Mouse (Mus musculus) cerebellum, postnatal 4 days (tissue): Measurements from ENCODE around the gene Eif6.

Experiments used
- DNase-seq, 2 experiments: peaks; one replicate each; pipeline ENCODE4 v3.0.0; 2022; ENCODE audit warnings: low spot score in 2 of 2, mixed read lengths in 1 of 2

Eif6 gene

DNA sequence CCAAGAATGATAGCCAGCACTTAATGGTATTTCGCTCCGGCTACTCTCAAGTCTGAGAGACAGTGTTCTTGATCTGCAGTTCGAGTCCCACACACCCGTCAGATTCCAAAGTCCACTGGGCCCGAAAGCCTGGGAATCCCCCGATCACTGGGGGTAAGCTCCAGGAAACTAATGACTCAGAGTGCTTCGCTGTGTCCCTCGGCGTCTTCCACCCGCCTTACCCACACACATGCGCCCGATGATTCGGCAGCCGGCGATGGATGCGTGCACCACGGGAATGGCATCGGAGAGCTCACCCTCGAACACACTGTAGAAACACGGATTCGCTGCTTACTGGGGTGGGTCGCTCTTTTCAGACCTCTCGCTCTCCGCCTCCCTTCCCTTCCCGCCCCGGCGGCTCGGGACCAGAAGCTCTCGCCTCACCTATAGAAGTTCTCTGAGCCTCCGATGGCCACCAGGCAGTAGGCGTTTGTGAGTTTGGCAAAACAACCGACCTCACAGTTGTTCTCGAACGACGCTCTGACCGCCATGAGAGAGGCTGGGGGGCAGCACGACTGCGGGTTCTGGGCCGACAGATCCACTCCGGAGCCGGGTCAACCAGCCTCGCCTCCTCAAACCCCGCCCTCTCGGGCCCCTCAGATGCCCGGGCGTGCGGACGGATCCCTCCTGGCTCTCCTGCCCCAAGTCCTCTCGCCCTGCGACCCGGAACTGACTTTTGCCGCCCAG is 658 bp downstream of the Eif6 start:
- DNase-seq = no peak

- DNase-seq = no peak
Measured at GRCm38 (mm10) chr2:155823722-155824121, 3.0 kb downstream of the Eif6 start.

DNA sequence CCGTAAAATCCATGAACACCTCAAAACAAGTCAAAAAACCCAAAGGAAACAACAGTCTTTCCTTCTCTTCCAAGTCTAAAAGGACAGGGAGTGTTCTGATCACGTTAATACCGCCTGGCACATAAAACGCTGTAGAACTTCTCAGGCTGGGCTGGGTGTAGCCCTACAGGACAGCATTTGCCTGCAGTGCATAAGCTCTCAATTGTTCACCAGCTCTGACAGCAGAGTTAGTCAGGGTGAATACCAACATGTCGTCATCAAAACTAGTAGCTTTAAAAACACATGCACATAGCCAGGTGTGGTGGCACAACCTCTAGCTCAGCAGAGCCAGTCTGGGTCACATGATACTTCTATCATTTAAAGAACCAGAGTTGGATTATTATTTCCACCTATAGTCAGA is 5.9 kb downstream of the Eif6 start:
- no peak for DNase-seq

- DNase-seq = no peak
Measured at GRCm38 (mm10) chr2:155819449-155820251, 7.1 kb downstream of the Eif6 start.

DNA sequence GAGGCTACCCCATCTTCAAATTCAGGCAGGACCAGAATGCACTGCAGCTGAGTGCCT is 7.5 kb downstream of the Eif6 start, which contains the start of gene BC029722:
BC029722 (minus strand) TSS at position 35 of the 57 bp plus-strand sequence.
- no peak for DNase-seq

- DNase-seq = peak; percentile 74 to 88
Measured at GRCm38 (mm10) chr2:155818596-155819391, 7.9 kb downstream of the Eif6 start.

GRCm38 (mm10) chr2:155817301-155818245 is 9.2 kb downstream of the Eif6 start:
- no peak for DNase-seq

DNA sequence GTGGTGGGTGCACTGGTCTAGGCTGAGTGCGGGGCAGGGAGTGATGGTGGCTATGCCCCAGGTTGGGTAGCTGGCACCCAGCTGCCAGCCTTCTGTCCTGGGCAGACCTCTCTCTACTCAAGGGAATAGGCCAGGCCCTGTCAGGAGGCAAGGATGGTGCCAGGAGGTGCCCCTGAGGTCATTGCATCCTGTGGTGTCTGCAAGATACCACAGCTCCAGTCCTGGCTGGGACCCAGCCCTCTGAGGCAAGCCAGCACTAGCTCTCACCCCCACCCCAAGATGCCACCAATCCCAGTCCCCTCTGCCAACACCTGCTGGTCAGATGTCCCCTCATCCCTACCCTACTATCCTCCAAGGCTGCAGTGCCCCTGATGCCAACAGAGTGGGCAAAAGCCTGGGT is 10.5 kb downstream of the Eif6 start:
- DNase-seq = no peak

GRCm38 (mm10) chr2:155814829-155815228 is 11.9 kb downstream of the Eif6 start:
- DNase-seq = no peak

DNA sequence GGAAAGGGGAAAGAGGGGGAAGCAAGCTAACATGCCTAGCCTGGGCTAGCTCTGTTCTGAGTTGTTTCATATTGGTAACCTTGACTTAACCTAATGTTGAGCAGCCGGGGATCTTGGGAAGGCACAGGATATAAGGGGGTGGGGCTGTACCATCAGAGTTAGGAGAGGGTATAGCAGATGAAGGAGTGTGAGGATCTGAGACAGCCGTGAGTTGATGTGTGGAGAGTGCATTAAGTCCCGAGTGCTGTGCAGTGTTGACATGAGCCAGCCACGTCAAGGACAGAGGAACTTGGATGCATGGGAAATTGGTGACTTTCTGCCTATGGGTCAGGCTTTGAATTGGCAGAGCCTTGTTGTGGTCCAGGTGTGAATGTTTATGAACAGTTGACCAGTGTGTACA is 14.1 kb downstream of the Eif6 start:
- DNase-seq = no peak

- DNase-seq = peak in 1 of 2 experiments; percentile 88
Measured at GRCm38 (mm10) chr2:155811821-155812396, 14.8 kb downstream of the Eif6 start.

- no peak for DNase-seq
Measured at GRCm38 (mm10) chr2:155809620-155810019, 17.1 kb downstream of the Eif6 start.

GRCm38 (mm10) chr2:155807408-155807807 is 19.3 kb downstream of the Eif6 start:
- DNase-seq = no peak

- DNase-seq = no peak
Measured at GRCm38 (mm10) chr2:155806548-155806947, 20.2 kb downstream of the Eif6 start.

DNA sequence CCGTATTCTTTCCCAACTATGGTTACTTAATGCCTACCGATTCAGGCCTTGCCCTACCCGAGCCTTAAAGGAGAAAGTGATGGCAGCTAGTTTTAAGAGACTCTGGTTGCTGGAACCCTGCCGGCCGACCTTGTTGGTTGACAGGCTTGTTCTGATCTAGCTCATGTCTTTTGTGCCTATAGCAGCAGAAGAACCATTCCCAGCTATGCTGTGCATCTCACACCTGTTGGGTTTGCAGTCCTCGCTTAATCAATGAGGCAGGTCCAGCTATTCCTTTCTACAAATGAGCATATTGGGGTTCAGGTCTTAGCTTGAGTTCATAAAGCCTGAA is 20.8 kb downstream of the Eif6 start:
- DNase-seq = no peak

DNA sequence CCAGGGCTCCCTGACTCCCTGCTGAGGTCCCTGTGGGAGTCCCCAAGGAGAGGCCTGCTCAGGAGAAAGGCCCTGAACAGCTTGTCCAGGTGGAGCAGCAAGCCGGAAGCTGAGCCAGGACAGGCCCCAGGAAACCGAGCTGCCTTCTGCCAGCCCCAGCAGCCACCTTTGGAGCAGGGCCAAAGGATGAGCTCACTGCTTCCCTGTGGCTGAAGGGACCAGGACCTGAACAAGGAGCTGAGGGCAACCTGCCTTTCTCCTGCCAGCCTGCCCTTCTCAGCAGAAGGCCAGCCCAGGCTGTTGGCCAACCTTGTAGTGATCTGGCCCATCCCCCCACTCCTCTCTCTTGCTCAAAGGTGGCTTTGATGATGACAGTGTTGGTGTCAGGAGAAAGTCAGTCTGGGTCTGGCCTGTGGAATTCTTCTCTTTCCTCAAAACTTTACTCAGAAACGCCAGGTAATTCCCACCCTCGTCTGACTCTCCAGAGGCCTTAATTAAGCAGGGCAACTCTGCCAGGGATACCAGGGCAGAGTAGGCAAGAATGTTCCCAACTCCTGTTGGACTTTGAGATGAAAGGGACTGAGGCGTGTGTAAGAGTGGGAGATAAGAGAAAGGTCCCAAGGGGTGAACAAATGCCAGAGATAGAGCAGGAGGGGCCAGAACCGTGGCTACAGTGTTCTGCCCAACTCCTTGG is 21.3 kb downstream of the Eif6 start:
- peak in 1 of 2 experiments; percentile 88 for DNase-seq

DNA sequence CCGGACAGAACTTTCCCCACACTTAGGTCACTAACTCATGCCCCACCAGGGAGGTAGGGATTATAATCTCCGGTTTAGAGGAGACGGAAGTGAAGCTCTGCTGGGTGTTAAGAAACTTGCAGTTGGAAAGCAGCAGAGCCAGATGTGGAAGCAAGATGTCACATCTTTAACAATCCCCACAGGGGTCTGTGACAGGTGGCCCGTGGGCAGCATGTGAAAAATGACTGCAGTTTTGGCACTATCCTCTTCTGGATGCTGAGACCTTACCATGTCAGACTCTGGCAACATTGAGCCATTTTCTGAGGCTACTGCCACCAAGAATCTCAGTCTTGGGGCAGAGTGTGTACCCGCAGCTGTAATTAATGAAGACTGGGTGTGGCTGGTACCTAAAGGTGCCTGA is 22.7 kb downstream of the Eif6 start:
- DNase-seq = no peak

- no peak for DNase-seq
Measured at GRCm38 (mm10) chr2:155802761-155803160, 24.0 kb downstream of the Eif6 start.

DNA sequence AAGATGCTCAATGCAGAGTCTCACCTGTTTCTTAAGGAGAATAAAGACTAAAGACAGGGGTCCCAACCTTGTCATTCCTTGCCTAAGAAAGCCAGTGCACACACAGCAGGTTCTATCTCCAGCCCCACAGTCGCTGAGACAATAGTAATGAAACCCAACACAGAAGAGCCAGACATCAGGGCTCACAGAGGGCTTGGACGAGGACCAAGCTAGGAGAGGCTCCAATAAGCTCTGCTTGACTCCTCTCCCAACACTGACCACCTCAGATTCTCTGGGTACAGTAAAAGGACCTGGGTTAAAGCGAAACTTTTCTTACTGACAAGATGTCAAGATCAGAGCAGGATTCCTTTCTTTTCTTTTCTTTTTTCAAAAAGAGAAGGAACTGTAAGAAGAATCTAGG is 28.1 kb downstream of the Eif6 start:
- DNase-seq = no peak

- peak in 1 of 2 experiments; percentile 83 for DNase-seq
Measured at GRCm38 (mm10) chr2:155794674-155795445, 31.9 kb downstream of the Eif6 start.
